Mouse (Mus musculus) left cerebral cortex, adult 8-10 months (tissue): ENCODE measurements around the gene Mblac2. TPM values are rescaled to one million over a fixed set of nuclear protein-coding genes. Genes with fewer than 3 reads are reported as not detected.

ENCODE experiments used
- total RNA-seq, 4 experiments: library from RNA; stranded (reverse); gene quantifications; 2 replicates each; pipeline ENCODE4 v1.2.4; 2022

Mblac2 gene
- total RNA-seq, 4 experiments from 2014 or later: 19.8 to 21.8 (median 21.3) TPM

Other genes starting within 250 kb of the Mblac2 start
- gene Adgrv1, start 78.2 kb upstream of the Mblac2 start, total RNA-seq: 1 to 10 TPM; 2.0 to 2.3 (median 2.2) TPM
- 10 to 100 TPM in 3 of 4 experiments, 1 to 10 TPM in 1; 8.2 to 14.3 (median 11.2) TPM for gene Lysmd3, start 53.7 kb upstream of the Mblac2 start, total RNA-seq
- gene Polr3g, start 328 bp upstream of the Mblac2 start, total RNA-seq: 1 to 10 TPM; 3.2 to 6.2 (median 5.1) TPM
- 100 to 1,000 TPM; 117 to 141 (median 130) TPM for gene Cetn3, start 71.7 kb downstream of the Mblac2 start, total RNA-seq